Mouse (Mus musculus) forebrain, embryonic 13.5 days (tissue): ENCODE results near the gene Trpv5. TPM values are rescaled to one million over a fixed set of nuclear protein-coding genes. Genes with fewer than 3 reads are reported as not detected.

Experiments used
- ATAC-seq: fragments of 200-750 bp; cut with Nextera tagmentation; 2 replicates; pipeline ENCODE4 v1.8.0; 2017
- H3K27ac ChIP-seq: fragments of 300-500 bp; sonication (generic); 2 replicates; pipeline ENCODE4 v1.5.1; 2015; ENCODE audit warnings: inconsistent platforms, mild to moderate bottlenecking, moderate library complexity
- H3K27me3 ChIP-seq: fragments of 300-500 bp; sonication (generic); 2 replicates; pipeline ENCODE4 v1.6.1; 2015; ENCODE audit warnings: mild to moderate bottlenecking, inconsistent platforms
- H3K36me3 ChIP-seq: fragments of 300-500 bp; sonication (generic); 2 replicates; pipeline ENCODE4 v1.6.1; 2015; ENCODE audit warnings: mild to moderate bottlenecking, inconsistent platforms; ENCODE audit not compliant: poor library complexity, severe bottlenecking
- H3K4me1 ChIP-seq: fragments of 300-500 bp; sonication (generic); 2 replicates; pipeline ENCODE4 v1.6.1; 2015; ENCODE audit warnings: inconsistent platforms
- H3K4me2 ChIP-seq: fragments of 300-500 bp; sonication (generic); 2 replicates; pipeline ENCODE4 v1.6.1; 2015; ENCODE audit warnings: inconsistent platforms, mild to moderate bottlenecking, moderate library complexity
- H3K4me3 ChIP-seq: fragments of 300-500 bp; sonication (generic); 2 replicates; pipeline ENCODE4 v1.5.1; 2015; ENCODE audit warnings: mild to moderate bottlenecking, inconsistent platforms
- H3K9ac ChIP-seq: fragments of 300-500 bp; sonication (generic); 2 replicates; pipeline ENCODE4 v1.6.1; 2015; ENCODE audit warnings: mild to moderate bottlenecking, inconsistent platforms
- H3K9me3 ChIP-seq: fragments of 300-500 bp; sonication (generic); replicated peaks from 2 replicates; pipeline ENCODE4 v1.6.1; 2016; ENCODE audit warnings: inconsistent platforms
- WGBS: fragments of 180-500 bp; shearing (Covaris S2); methylation state at CpG from one replicate; pipeline ENCODE4 v1.1.7; 2015; 5-methylcytosine and 5-hydroxymethylcytosine counted together
- polyA plus RNA-seq: library from polyadenylated mRNA; unstranded; fragments of >200 nt; fragmentation: Nextera tagmentation; extraction: Ambion mirVana; gene quantifications from 2 replicates; pipeline ENCODE4 v1.2.1, GENCODE M21; 2015

The Trpv5 gene
- polyA plus RNA-seq, result not detected in 2 replicates

- Histone ChIP-seq H3K4me2 (no peak within 1 kb of the TSS), H3K27me3 (no peaks in the 10 kb centered on the region), H3K36me3 (no peaks in the 10 kb centered on the region), H3K9me3 (no peaks in the 10 kb centered on the region), H3K9ac (no peak within 1 kb of the TSS), H3K4me3 (no peak within 1 kb of the TSS), H3K27ac (no peak within 1 kb of the TSS), H3K4me1 (no peaks in the 10 kb centered on the region)
- ATAC-seq, result no peak
- WGBS, result 87% methylated on average over 1 of the region's 1 CpGs
These were observed at the start of gene Trpv5 for GRCm38 (mm10) chr6:41680669-41681068. Gene Trpv5 (minus strand): TSS chr6:41680769.

- H3K4me2 ChIP-seq, result no peak overlapping the region
- H3K9ac ChIP-seq, result no peak overlapping the region
- no peaks in the 10 kb centered on the region for H3K9me3 ChIP-seq
- no peaks in the 10 kb centered on the region for H3K4me1 ChIP-seq
- no peaks in the 10 kb centered on the region for H3K36me3 ChIP-seq
- H3K27ac ChIP-seq, result no peak overlapping the region
- no peak overlapping the region for H3K4me3 ChIP-seq
- WGBS, result 81% methylated on average over 1 of the region's 1 CpGs
- no peak for ATAC-seq
- H3K27me3 ChIP-seq, result no peaks in the 10 kb centered on the region
These were observed 47.5 kb upstream of the Trpv5 start for GRCm38 (mm10) chr6:41727989-41728609.

- H3K36me3 ChIP-seq, result no peaks in the 10 kb centered on the region
- no peaks in the 10 kb centered on the region for H3K9me3 ChIP-seq
- H3K4me3 ChIP-seq, result no peak overlapping the region
- no peak overlapping the region for H3K4me2 ChIP-seq
- 92% methylated on average over 2 of the region's 2 CpGs for WGBS
- no peaks in the 10 kb centered on the region for H3K4me1 ChIP-seq
- H3K9ac ChIP-seq, result no peak overlapping the region
- no peaks in the 10 kb centered on the region for H3K27me3 ChIP-seq
- ATAC-seq, result no peak
- H3K27ac ChIP-seq, result no peak overlapping the region
These were observed 40.9 kb upstream of the Trpv5 start for GRCm38 (mm10) chr6:41721430-41721829.

DNA sequence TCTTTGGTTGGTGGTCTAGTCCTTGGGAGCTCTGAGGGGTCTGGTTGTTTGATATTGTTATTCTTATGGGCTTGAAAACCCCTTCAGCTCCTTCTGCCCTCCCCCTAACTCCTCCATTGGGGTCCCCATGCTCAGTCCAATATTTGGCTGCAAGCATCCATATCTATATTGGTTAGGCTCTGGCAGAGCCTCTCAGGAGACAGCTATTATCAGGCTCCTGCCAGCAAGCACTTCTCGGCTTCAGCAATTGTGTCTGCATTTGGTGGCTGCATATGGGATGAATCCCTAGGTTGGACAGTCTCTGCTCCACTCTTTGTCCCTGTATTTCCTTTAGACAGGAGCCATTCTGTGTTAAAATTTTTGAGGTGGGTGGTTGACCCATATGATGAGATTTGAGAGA, 29.7 kb upstream of the Trpv5 start:
- Histone ChIP-seq H3K9me3 (no peaks in the 10 kb centered on the region), H3K4me2 (no peak overlapping the region), H3K4me1 (no peaks in the 10 kb centered on the region), H3K4me3 (no peak overlapping the region), H3K9ac (no peak overlapping the region), H3K27me3 (no peaks in the 10 kb centered on the region), H3K27ac (no peak overlapping the region), H3K36me3 (no peaks in the 10 kb centered on the region)
- 84% methylated on average over 1 of the region's 1 CpGs for WGBS
- no peak for ATAC-seq

DNA sequence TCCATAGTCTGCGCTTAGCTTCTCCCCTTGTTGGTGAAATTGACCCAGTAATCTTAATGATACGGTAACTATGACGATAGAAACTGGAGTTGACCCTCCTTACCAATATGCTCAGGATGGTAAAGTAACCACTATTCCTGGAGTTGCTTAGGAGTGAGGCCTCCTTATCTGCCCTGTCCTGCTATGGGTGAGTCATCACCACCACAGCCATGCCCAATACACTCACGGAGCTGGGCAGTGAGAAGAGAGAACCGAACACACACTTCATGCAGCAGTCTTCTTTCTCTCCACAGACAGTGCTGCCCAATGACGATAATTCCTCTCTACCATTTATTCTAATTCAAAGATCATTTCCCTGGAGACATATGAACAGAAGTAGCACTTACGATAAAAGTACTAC, 25.7 kb upstream of the Trpv5 start:
- Histone ChIP-seq H3K27me3 (no peaks in the 10 kb centered on the region), H3K4me2 (no peak overlapping the region), H3K9me3 (no peaks in the 10 kb centered on the region), H3K4me1 (no peaks in the 10 kb centered on the region), H3K36me3 (no peaks in the 10 kb centered on the region), H3K27ac (no peak overlapping the region), H3K9ac (no peak overlapping the region), H3K4me3 (no peak overlapping the region)
- WGBS, result 94% methylated on average over 7 of the region's 7 CpGs
- ATAC-seq, result no peak

DNA sequence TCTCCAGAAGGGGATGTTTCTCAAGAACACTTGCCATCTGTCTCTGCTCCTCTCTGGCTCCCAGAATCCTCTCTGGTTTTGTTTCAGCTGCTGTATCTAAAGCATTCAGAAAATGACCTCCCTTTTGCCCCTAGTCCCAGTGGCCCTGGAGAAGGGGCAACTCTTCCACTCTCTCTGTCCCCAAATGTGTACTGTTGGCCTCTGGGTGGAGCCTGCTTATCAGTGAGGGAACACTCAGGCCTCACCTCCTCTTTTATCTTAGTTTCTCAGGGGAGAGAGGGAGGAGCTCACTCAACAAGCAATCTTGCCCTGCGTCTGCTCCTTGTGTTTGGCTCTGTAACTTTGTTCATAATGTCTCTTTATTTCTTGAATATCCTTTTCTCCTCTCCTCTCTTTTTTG, 23.6 kb upstream of the Trpv5 start, which contains the start of gene Kel:
Gene Kel, minus strand, starts transcription at position 217 of the 400 bp plus-strand sequence.
- H3K9me3 ChIP-seq, result no peaks in the 10 kb centered on the region
- no peaks in the 10 kb centered on the region for H3K27me3 ChIP-seq
- no peak within 1 kb of the TSS for H3K4me2 ChIP-seq
- H3K27ac ChIP-seq, result no peak within 1 kb of the TSS
- no peaks in the 10 kb centered on the region for H3K36me3 ChIP-seq
- WGBS, result 44% methylated on average over 1 of the region's 1 CpGs
- H3K4me1 ChIP-seq, result no peaks in the 10 kb centered on the region
- no peak for ATAC-seq
- H3K4me3 ChIP-seq, result no peak within 1 kb of the TSS
- no peak within 1 kb of the TSS for H3K9ac ChIP-seq

DNA sequence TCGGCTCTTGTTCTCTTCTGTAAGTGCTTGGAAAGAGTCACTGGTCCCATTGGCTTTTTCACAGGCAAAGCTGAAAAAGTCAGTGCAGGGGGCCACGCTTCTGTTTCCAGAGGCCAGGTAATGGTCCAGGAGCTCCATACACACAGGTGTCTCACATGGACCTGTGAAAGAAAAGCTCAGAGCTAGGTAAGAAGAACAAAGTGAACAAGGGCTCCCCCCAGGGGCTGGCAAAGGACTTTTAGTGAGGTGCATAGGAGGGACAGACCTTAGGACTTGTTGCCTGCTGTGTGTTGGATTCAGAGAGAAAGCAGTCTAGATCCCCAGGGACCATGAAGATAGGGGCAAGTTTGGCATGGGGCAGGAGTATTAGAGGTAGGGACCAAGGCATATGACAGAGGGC, 22.4 kb upstream of the Trpv5 start:
- WGBS, result 79% methylated on average over 2 of the region's 2 CpGs
- no peak overlapping the region for H3K27ac ChIP-seq
- no peak overlapping the region for H3K4me3 ChIP-seq
- H3K4me1 ChIP-seq, result no peaks in the 10 kb centered on the region
- H3K4me2 ChIP-seq, result no peak overlapping the region
- no peak for ATAC-seq
- no peaks in the 10 kb centered on the region for H3K27me3 ChIP-seq
- H3K36me3 ChIP-seq, result no peaks in the 10 kb centered on the region
- H3K9me3 ChIP-seq, result no peaks in the 10 kb centered on the region
- H3K9ac ChIP-seq, result no peak overlapping the region

DNA sequence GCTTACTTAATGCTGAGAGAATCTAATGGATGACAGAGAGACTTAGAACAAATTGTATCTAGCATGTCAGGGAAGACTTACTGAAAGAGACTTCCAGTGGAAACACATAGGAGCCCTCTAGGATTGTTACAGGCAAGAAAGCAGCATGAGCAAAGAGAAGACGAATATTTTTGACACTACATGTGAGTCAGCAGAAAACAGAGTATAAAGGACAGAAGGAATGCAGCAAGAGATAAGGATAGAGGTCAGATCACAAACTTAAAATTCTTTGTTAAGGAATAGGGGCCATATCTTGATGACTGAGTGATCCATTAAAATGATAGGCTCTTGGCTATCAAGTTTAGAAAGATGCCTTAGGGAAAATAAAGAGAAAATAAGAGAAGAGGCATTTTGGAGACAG, 20.7 kb upstream of the Trpv5 start:
- H3K27ac ChIP-seq, result no peak overlapping the region
- H3K9me3 ChIP-seq, result no peaks in the 10 kb centered on the region
- H3K27me3 ChIP-seq, result no peaks in the 10 kb centered on the region
- no peak for ATAC-seq
- no peak overlapping the region for H3K9ac ChIP-seq
- WGBS, result 89% methylated on average over 1 of the region's 1 CpGs
- no peak overlapping the region for H3K4me2 ChIP-seq
- no peak overlapping the region for H3K4me3 ChIP-seq
- H3K36me3 ChIP-seq, result no peaks in the 10 kb centered on the region
- no peaks in the 10 kb centered on the region for H3K4me1 ChIP-seq

- 91% methylated on average over 1 of the region's 1 CpGs for WGBS
- Histone ChIP-seq H3K36me3 (no peaks in the 10 kb centered on the region), H3K9ac (no peak overlapping the region), H3K4me2 (no peak overlapping the region), H3K4me3 (no peak overlapping the region), H3K9me3 (no peaks in the 10 kb centered on the region), H3K4me1 (no peaks in the 10 kb centered on the region), H3K27me3 (no peaks in the 10 kb centered on the region), H3K27ac (no peak overlapping the region)
- no peak for ATAC-seq
These were observed 13.8 kb upstream of the Trpv5 start for GRCm38 (mm10) chr6:41694407-41694806.

- Histone ChIP-seq H3K4me1 (no peaks in the 10 kb centered on the region), H3K36me3 (no peaks in the 10 kb centered on the region), H3K9ac (no peak overlapping the region), H3K27me3 (no peaks in the 10 kb centered on the region), H3K4me3 (no peak overlapping the region), H3K27ac (no peak overlapping the region), H3K9me3 (no peaks in the 10 kb centered on the region), H3K4me2 (no peak overlapping the region)
- ATAC-seq, result no peak
These were observed 11.6 kb upstream of the Trpv5 start for GRCm38 (mm10) chr6:41692200-41692599.

- H3K4me3 ChIP-seq, result no peak overlapping the region
- no peaks in the 10 kb centered on the region for H3K27me3 ChIP-seq
- no peak overlapping the region for H3K9ac ChIP-seq
- H3K36me3 ChIP-seq, result no peaks in the 10 kb centered on the region
- ATAC-seq, result no peak
- H3K4me2 ChIP-seq, result no peak overlapping the region
- no peaks in the 10 kb centered on the region for H3K4me1 ChIP-seq
- no peak overlapping the region for H3K27ac ChIP-seq
- 93% methylated on average over 3 of the region's 3 CpGs for WGBS
- no peaks in the 10 kb centered on the region for H3K9me3 ChIP-seq
These were observed 5.0 kb upstream of the Trpv5 start for GRCm38 (mm10) chr6:41685596-41685995.

DNA sequence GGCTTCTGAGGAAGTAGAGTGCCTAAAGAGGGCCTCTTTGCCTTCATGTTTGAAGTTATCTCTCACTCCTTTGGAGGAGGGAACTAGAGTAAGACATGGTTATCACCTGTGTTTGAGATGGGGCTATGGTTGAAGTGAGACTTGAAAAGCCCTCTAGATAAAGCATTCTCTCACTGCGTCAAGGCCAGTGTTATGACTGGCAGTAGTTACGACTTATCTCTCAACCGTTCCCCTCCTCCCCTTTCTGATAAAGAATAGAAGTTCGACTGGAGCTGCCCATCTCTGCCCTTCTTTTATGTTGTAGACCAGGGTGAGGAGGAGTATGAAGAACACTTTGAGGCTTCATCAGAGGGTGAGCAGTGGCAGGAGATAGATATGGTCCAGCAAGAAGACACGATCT, 4.3 kb upstream of the Trpv5 start:
- Histone ChIP-seq H3K27me3 (no peaks in the 10 kb centered on the region), H3K27ac (no peak overlapping the region), H3K9me3 (no peaks in the 10 kb centered on the region), H3K4me3 (no peak overlapping the region), H3K36me3 (no peaks in the 10 kb centered on the region), H3K9ac (no peak overlapping the region), H3K4me1 (no peaks in the 10 kb centered on the region), H3K4me2 (no peak overlapping the region)
- 89% methylated on average over 5 of the region's 5 CpGs for WGBS
- no peak for ATAC-seq

DNA sequence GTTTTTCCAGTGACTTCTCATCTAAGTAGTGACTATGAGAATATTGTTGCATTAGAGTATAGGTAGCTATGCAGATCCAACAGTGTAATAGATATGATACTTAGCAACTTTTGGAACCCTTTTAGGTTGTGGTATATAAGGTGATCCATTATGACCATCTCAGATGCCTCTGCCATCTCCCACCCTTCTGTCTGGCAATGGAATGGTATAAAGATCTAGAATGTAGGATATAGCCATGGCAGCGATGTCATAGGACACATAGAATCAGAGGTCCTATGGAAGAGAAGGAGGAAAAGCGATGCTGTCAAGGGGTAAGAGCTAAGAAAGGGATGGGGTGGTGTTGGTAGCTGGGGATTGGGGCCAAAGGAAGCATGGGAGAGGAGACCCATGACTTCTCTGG, 3.6 kb upstream of the Trpv5 start, which contains the start of gene Llcfc1:
Gene Llcfc1, plus strand, starts transcription at position 301 of the 400 bp plus-strand sequence.
- H3K9me3 ChIP-seq, result no peaks in the 10 kb centered on the region
- ATAC-seq, result no peak
- no peaks in the 10 kb centered on the region for H3K27me3 ChIP-seq
- H3K4me2 ChIP-seq, result no peak within 1 kb of the TSS
- WGBS, result 88% methylated on average over 2 of the region's 2 CpGs
- H3K4me1 ChIP-seq, result no peaks in the 10 kb centered on the region
- H3K36me3 ChIP-seq, result no peaks in the 10 kb centered on the region
- H3K9ac ChIP-seq, result no peak within 1 kb of the TSS
- no peak within 1 kb of the TSS for H3K4me3 ChIP-seq
- no peak within 1 kb of the TSS for H3K27ac ChIP-seq
